Mouse (Mus musculus) olfactory bulb, adult 2 months (tissue): Measurements from ENCODE around the gene Rps6ka5. TPM values are rescaled to one million over a fixed set of nuclear protein-coding genes. Genes with fewer than 3 reads are reported as not detected.

ENCODE experiments used
- H3K27ac ChIP-seq: fragments of 200-500 bp; 2 replicates; pipeline ENCODE4 v1.5.1; 2012; ENCODE audit warnings: low read depth, low read length; ENCODE audit not compliant: insufficient read depth
- H3K4me1 ChIP-seq: fragments of 200-500 bp; 2 replicates; pipeline ENCODE4 v1.6.1; 2012; ENCODE audit warnings: low read length; ENCODE audit not compliant: control insufficient read depth, insufficient read depth
- H3K4me3 ChIP-seq: fragments of 200-500 bp; 2 replicates; pipeline ENCODE4 v1.5.1; 2012; ENCODE audit warnings: mild to moderate bottlenecking, low read depth, low read length, moderate library complexity; ENCODE audit not compliant: insufficient read depth
- CTCF ChIP-seq: fragments of 200-500 bp; IDR thresholded peaks from 2 replicates; pipeline ENCODE4 v1.5.1; 2012; ENCODE audit warnings: low read depth, mild to moderate bottlenecking, low read length, moderate library complexity; ENCODE audit not compliant: insufficient read depth
- POLR2A ChIP-seq: fragments of 200-500 bp; IDR thresholded peaks from 2 replicates; pipeline ENCODE4 v1.6.1; 2012; ENCODE audit warnings: mild to moderate bottlenecking, low read depth, low read length, moderate library complexity; ENCODE audit not compliant: insufficient read depth
- WGBS: fragments of 180-500 bp; shearing (Covaris S2); methylation state at CpG from one replicate; pipeline ENCODE4 v1.1.7; 2018; 5-methylcytosine and 5-hydroxymethylcytosine counted together
- polyA plus RNA-seq: library from polyadenylated mRNA; stranded (reverse); fragments of >200 nt; gene quantifications from 2 replicates; pipeline ENCODE4 v1.2.4, GENCODE M21; 2012; ENCODE audit warnings: low replicate concordance; ENCODE audit not compliant: missing spikeins, insufficient read depth, insufficient read length

The Rps6ka5 gene
- polyA plus RNA-seq, 1 experiment: not detected

- WGBS: 66% methylated on average over 2 of the region's 2 CpGs
- Histone ChIP-seq H3K27ac (no peak overlapping the region), H3K4me3 (no peak overlapping the region), H3K4me1 (0 out of 2 replicates have a peak, but pooled peaks cover under 1% of the 10 kb centered on the region)
- no peak for TF ChIP-seq CTCF
- no peak for TF ChIP-seq POLR2A
Measured at GRCm38 (mm10) chr12:100687001-100687400, 39.8 kb downstream of the Rps6ka5 start.

- Histone ChIP-seq H3K4me1 (peaks cover 9% of the 10 kb centered on the region), H3K4me3 (no peak overlapping the region), H3K27ac (no peak overlapping the region)
- TF ChIP-seq CTCF (no peak), POLR2A (no peak)
- WGBS: 86% methylated on average over 7 of the region's 7 CpGs
Measured at GRCm38 (mm10) chr12:100681752-100682151, 45.0 kb downstream of the Rps6ka5 start.

GRCm38 (mm10) chr12:100681241-100681640 is 45.5 kb downstream of the Rps6ka5 start:
- 33% methylated on average over 1 of the region's 1 CpGs for WGBS
- Histone ChIP-seq H3K4me1 (peaks cover 9% of the 10 kb centered on the region), H3K27ac (peak overlapping the region; percentile 64), H3K4me3 (no peak overlapping the region)
- TF ChIP-seq POLR2A (no peak), CTCF (no peak)

- H3K4me3 ChIP-seq: no peak overlapping the region
- peaks cover 9% of the 10 kb centered on the region for H3K4me1 ChIP-seq
- H3K27ac ChIP-seq: peak overlapping the region; percentile 62; the same call in 1 of the 2 replicates
- TF ChIP-seq POLR2A (no peak), CTCF (no peak)
- 62% methylated on average over 5 of the region's 5 CpGs for WGBS
Measured at GRCm38 (mm10) chr12:100680676-100681075, 46.1 kb downstream of the Rps6ka5 start.

GRCm38 (mm10) chr12:100670647-100671199 is 56.1 kb downstream of the Rps6ka5 start:
- Histone ChIP-seq H3K4me3 (no peak overlapping the region), H3K27ac (no peak overlapping the region), H3K4me1 (no peaks in the 10 kb centered on the region)
- WGBS: 89% methylated on average over 2 of the region's 2 CpGs
- TF ChIP-seq POLR2A (no peak), CTCF (no peak)

GRCm38 (mm10) chr12:100665294-100665693 is 61.5 kb downstream of the Rps6ka5 start:
- TF ChIP-seq CTCF (no peak), POLR2A (no peak)
- Histone ChIP-seq H3K4me1 (0 out of 2 replicates have a peak, but pooled peaks cover 2% of the 10 kb centered on the region), H3K27ac (no peak overlapping the region), H3K4me3 (no peak overlapping the region)
- 85% methylated on average over 4 of the region's 4 CpGs for WGBS

GRCm38 (mm10) chr12:100660076-100660475 is 66.7 kb downstream of the Rps6ka5 start:
- no peak overlapping the region for H3K4me3 ChIP-seq
- TF ChIP-seq POLR2A (no peak), CTCF (no peak)
- no peak overlapping the region for H3K27ac ChIP-seq
- no peaks in the 10 kb centered on the region for H3K4me1 ChIP-seq
- WGBS: 82% methylated on average over 2 of the region's 2 CpGs

GRCm38 (mm10) chr12:100655972-100656371 is 70.8 kb downstream of the Rps6ka5 start:
- WGBS: 94% methylated on average over 4 of the region's 4 CpGs
- Histone ChIP-seq H3K4me1 (no peaks in the 10 kb centered on the region), H3K4me3 (no peak overlapping the region), H3K27ac (no peak overlapping the region)
- TF ChIP-seq POLR2A (no peak), CTCF (no peak)

GRCm38 (mm10) chr12:100641936-100642335 is 84.8 kb downstream of the Rps6ka5 start:
- Histone ChIP-seq H3K4me3 (no peak overlapping the region), H3K4me1 (0 out of 2 replicates have a peak, but pooled peaks cover 5% of the 10 kb centered on the region), H3K27ac (no peak overlapping the region)
- WGBS: 93% methylated on average over 1 of the region's 1 CpGs
- TF ChIP-seq POLR2A (no peak), CTCF (no peak)
